8 mouse cellular contexts compared by ENCODE assay signal in genomic region chr9:32635627-32636385, GRCm38 (mm10). TPM values are rescaled to one million over a fixed set of nuclear protein-coding genes. Genes with fewer than 3 reads are reported as not detected.
DNase-seq lines count a peak whose midpoint lies in the region; ATAC-seq and TF ChIP-seq lines count a peak whose summit lies in the region.

TSS of gene Ets1 (plus strand) at chr9:32636221.

- TF ChIP-seq EP300 in lung, postnatal 0 days (IDR thresholded peaks at IDR 0.05): no peak

- peak within 1 kb of the TSS; percentile 59 for H3K4me2 ChIP-seq in heart, embryonic 11.5 days
- H3K4me2 ChIP-seq in kidney, embryonic 16.5 days (replicated peaks; ENCODE audit: low read depth, low read length): peak within 1 kb of the TSS; percentile 51
- H3K4me2 ChIP-seq in lung, postnatal 0 days (replicated peaks; ENCODE audit: low read depth, low read length): peak within 1 kb of the TSS; percentile 49

- no peak for ATAC-seq in heart, embryonic 11.5 days (replicated peaks; ENCODE audit: insufficient number of reproducible peaks, low FRiP score, low TSS enrichment)
- peak; percentile 89 for ATAC-seq in kidney, embryonic 16.5 days (ENCODE audit: low FRiP score, low TSS enrichment)
- ATAC-seq in lung, postnatal 0 days: peak; percentile 64

- H3K9ac ChIP-seq in heart, embryonic 11.5 days (ENCODE audit: low read depth, low read length): peak within 1 kb of the TSS; percentile 43; the same call in 1 of the 2 replicates
- peak within 1 kb of the TSS; percentile 49; the same call in 1 of the 2 replicates for H3K9ac ChIP-seq in kidney, embryonic 16.5 days (replicated peaks; ENCODE audit: low read length)
- no peak within 1 kb of the TSS for H3K9ac ChIP-seq in lung, postnatal 0 days (replicated peaks; ENCODE audit: low read depth)

- no peak for DNase-seq in thymus, postnatal 0 days (ENCODE audit: low spot score)
- no peak for DNase-seq in thymus, adult 18-20 months
- peak; percentile 32 for DNase-seq in embryo, embryonic 11.5 days (ENCODE audit: low read depth, low spot score)
- DNase-seq in lung, postnatal 0 days (ENCODE audit: low spot score): peak; percentile 80
- DNase-seq in splenic B cell, adult 2 months (ENCODE audit: low read depth, low spot score): peak; percentile 33
- no peak for DNase-seq in right cerebral cortex, postnatal 14 days

- H3K9me3 ChIP-seq in heart, embryonic 11.5 days (replicated peaks; ENCODE audit: control insufficient read depth, low read length): no peaks in the 10 kb centered on the region
- H3K9me3 ChIP-seq in kidney, embryonic 16.5 days (ENCODE audit: low read length): no peaks in the 10 kb centered on the region
- H3K9me3 ChIP-seq in lung, postnatal 0 days (ENCODE audit: low read length): no peaks in the 10 kb centered on the region

- 1% methylated on average over 10 of the region's 10 CpGs for WGBS in heart, embryonic 11.5 days (ENCODE audit: insufficient replicate concordance)
- WGBS in kidney, embryonic 16.5 days: 2% methylated on average over 10 of the region's 10 CpGs
- 3% methylated on average over 10 of the region's 10 CpGs for WGBS in lung, postnatal 0 days

- TF ChIP-seq CTCF in lung, postnatal 0 days (IDR thresholded peaks at IDR 0.05): no peak

- H3K36me3 ChIP-seq in heart, embryonic 11.5 days (ENCODE audit: control insufficient read depth, insufficient read depth, low read length): no peaks in the 10 kb centered on the region
- H3K36me3 ChIP-seq in kidney, embryonic 16.5 days (ENCODE audit: insufficient read depth, low read length): no peaks in the 10 kb centered on the region
- H3K36me3 ChIP-seq in lung, postnatal 0 days (ENCODE audit: insufficient read depth, low read length): no peaks in the 10 kb centered on the region
- H3K36me3 ChIP-seq in splenic B cell, adult 2 months (ENCODE audit: control insufficient read depth, insufficient read depth, low read length, poor library complexity, severe bottlenecking): no peaks in the 10 kb centered on the region

- H3K4me3 ChIP-seq in heart, embryonic 11.5 days (ENCODE audit: low read depth, low read length): peak within 1 kb of the TSS; percentile 26
- peak within 1 kb of the TSS; percentile 42 for H3K4me3 ChIP-seq in kidney, embryonic 16.5 days (ENCODE audit: low read length)
- peak within 1 kb of the TSS; percentile 30 for H3K4me3 ChIP-seq in lung, postnatal 0 days (ENCODE audit: low read depth, low read length)

- no peak within 1 kb of the TSS for H3K27ac ChIP-seq in heart, embryonic 11.5 days (ENCODE audit: low read depth, low read length)
- peak within 1 kb of the TSS; percentile 54; the same call in 1 of the 2 replicates for H3K27ac ChIP-seq in kidney, embryonic 16.5 days (ENCODE audit: low read length)
- no peak within 1 kb of the TSS for H3K27ac ChIP-seq in lung, postnatal 0 days (ENCODE audit: low read length)

- no peaks in the 10 kb centered on the region; the same call in 1 of the 2 replicates for H3K4me1 ChIP-seq in heart, embryonic 11.5 days (ENCODE audit: control insufficient read depth, insufficient read depth, low read length)
- H3K4me1 ChIP-seq in kidney, embryonic 16.5 days (ENCODE audit: insufficient read depth, low read length): no peaks in the 10 kb centered on the region
- H3K4me1 ChIP-seq in lung, postnatal 0 days (ENCODE audit: insufficient read depth, low read depth, low read length): peaks cover 3% of the 10 kb centered on the region; the same call in 1 of the 2 replicates

- H3K27me3 ChIP-seq in heart, embryonic 11.5 days (ENCODE audit: control insufficient read depth, insufficient read depth, low read length): peaks cover 6% of the 10 kb centered on the region
- no peaks in the 10 kb centered on the region for H3K27me3 ChIP-seq in kidney, embryonic 16.5 days (ENCODE audit: insufficient read depth, low read length)
- H3K27me3 ChIP-seq in lung, postnatal 0 days (replicated peaks; ENCODE audit: insufficient read depth, low read length): no peaks in the 10 kb centered on the region
- H3K27me3 ChIP-seq in splenic B cell, adult 2 months (ENCODE audit: control insufficient read depth, insufficient read depth, low read length, poor library complexity, severe bottlenecking): no peaks in the 10 kb centered on the region

RNA-seq across cellular contexts. Expression of gene Ets1, which starts in this region (rescaled TPM):
- polyA plus RNA-seq in thymus, postnatal 0 days (2015; fragmentation: Nextera tagmentation; extraction: Ambion mirVana): 324 and 355 TPM in 2 replicates
- polyA plus RNA-seq in heart, embryonic 11.5 days (2014; fragmentation: Nextera tagmentation; extraction: Ambion mirVana): 38.3 and 53.0 TPM in 2 replicates
- 76.2 and 80.2 TPM in 2 replicates for polyA plus RNA-seq in kidney, embryonic 16.5 days (2015; fragmentation: Nextera tagmentation; extraction: Ambion mirVana)
- 78.2 and 113 TPM in 2 replicates for polyA plus RNA-seq in lung, postnatal 0 days (2015; fragmentation: Nextera tagmentation; extraction: Ambion mirVana)

Comparison
In these comparisons a context has a peak if more than half of its experiments do, and no peak if none do; other contexts are left out.
1. DNase-seq: peak in embryo, embryonic 11.5 days (single experiment), lung, postnatal 0 days (single experiment) and splenic B cell, adult 2 months (single experiment); none in thymus, postnatal 0 days (single experiment), thymus, adult 18-20 months (0 of 2) and right cerebral cortex, postnatal 14 days (single experiment).
2. Peak in every context shown above with its lines, with median percentiles within 50 percentile points of each other: H3K4me2 ChIP-seq and H3K4me3 ChIP-seq.